Mouse (Mus musculus): Measurements from ENCODE around the gene Mia.

Gene Mia

GRCm38 (mm10) chr7:27184964-27185363 lies 4.0 kb upstream of the Mia start:
- peak; percentile 50 for DNase-seq

- DNase-seq = no peak
These were observed 1.5 kb upstream of the Mia start for GRCm38 (mm10) chr7:27182498-27182897.

- no peak for DNase-seq
These were observed 921 bp downstream of the Mia start for GRCm38 (mm10) chr7:27180036-27180435.

GRCm38 (mm10) chr7:27179217-27179918 lies 1.6 kb downstream of the Mia start:
- no peak for DNase-seq

- peak; percentile 100 for DNase-seq
These were observed 2.4 kb downstream of the Mia start, which contains the start of gene Rab4b for GRCm38 (mm10) chr7:27178324-27179216. Gene Rab4b, minus strand, starts transcription at chr7:27178896.

- no peak for DNase-seq
These were observed 3.0 kb downstream of the Mia start for GRCm38 (mm10) chr7:27177942-27178323.

GRCm38 (mm10) chr7:27174896-27175295 lies 6.1 kb downstream of the Mia start:
- no peak for DNase-seq

- no peak for DNase-seq
These were observed 6.5 kb downstream of the Mia start for GRCm38 (mm10) chr7:27174496-27174895.

- no peak for DNase-seq
These were observed 10.0 kb downstream of the Mia start for GRCm38 (mm10) chr7:27170981-27171380.

GRCm38 (mm10) chr7:27168371-27168770 lies 12.6 kb downstream of the Mia start:
- DNase-seq = no peak

GRCm38 (mm10) chr7:27167475-27168094 lies 13.4 kb downstream of the Mia start:
- DNase-seq = no peak

- peak; percentile 95 for DNase-seq
These were observed 14.1 kb downstream of the Mia start, which contains the start of gene Egln2 for GRCm38 (mm10) chr7:27166614-27167474. Gene Egln2, minus strand, starts transcription at chr7:27166802.

GRCm38 (mm10) chr7:27166229-27166613 lies 14.7 kb downstream of the Mia start:
- peak; percentile 89 for DNase-seq

GRCm38 (mm10) chr7:27165696-27166095 lies 15.3 kb downstream of the Mia start:
- DNase-seq = peak; percentile 35

GRCm38 (mm10) chr7:27165007-27165655 lies 15.8 kb downstream of the Mia start:
- DNase-seq = no peak

GRCm38 (mm10) chr7:27164112-27164947 lies 16.6 kb downstream of the Mia start:
- DNase-seq = no peak

GRCm38 (mm10) chr7:27163450-27163805 lies 17.5 kb downstream of the Mia start:
- no peak for DNase-seq

GRCm38 (mm10) chr7:27162780-27163449 lies 18.0 kb downstream of the Mia start:
- DNase-seq = no peak

- DNase-seq = no peak
These were observed 19.2 kb downstream of the Mia start for GRCm38 (mm10) chr7:27161744-27162143.

- no peak for DNase-seq
These were observed 20.0 kb downstream of the Mia start for GRCm38 (mm10) chr7:27160921-27161320.

- DNase-seq = peak; percentile 91
These were observed 21.1 kb downstream of the Mia start for GRCm38 (mm10) chr7:27159882-27160281.
